Mouse (Mus musculus) midbrain, embryonic 15.5 days (tissue): ENCODE data around the gene Igfals. TPM values are rescaled to one million over a fixed set of nuclear protein-coding genes. Genes with fewer than 3 reads are reported as not detected.
A peak's percentile ranks its signal among the peaks of the same experiment; 100 is the strongest.

ENCODE experiments used
- ATAC-seq: fragments of 200-750 bp; cut with Nextera tagmentation; replicated peaks from 2 replicates; pipeline ENCODE4 v1.8.0; 2017; ENCODE audit warnings: moderate TSS enrichment
- H3K27ac ChIP-seq: fragments of 300-500 bp; sonication (generic); 2 replicates; pipeline ENCODE4 v1.5.1; 2015; ENCODE audit warnings: mild to moderate bottlenecking, inconsistent platforms
- H3K27me3 ChIP-seq: fragments of 300-500 bp; sonication (generic); replicated peaks from 2 replicates; pipeline ENCODE4 v1.6.1; 2015; ENCODE audit warnings: inconsistent platforms
- H3K36me3 ChIP-seq: fragments of 300-500 bp; sonication (generic); replicated peaks from 2 replicates; pipeline ENCODE4 v1.6.1; 2015; ENCODE audit warnings: inconsistent platforms
- H3K4me1 ChIP-seq: fragments of 300-500 bp; sonication (generic); 2 replicates; pipeline ENCODE4 v1.6.1; 2015; ENCODE audit warnings: inconsistent platforms
- H3K4me2 ChIP-seq: fragments of 300-500 bp; sonication (generic); 2 replicates; pipeline ENCODE4 v1.6.1; 2015; ENCODE audit warnings: inconsistent platforms, mild to moderate bottlenecking, moderate library complexity
- H3K4me3 ChIP-seq: fragments of 300-500 bp; sonication (generic); 2 replicates; pipeline ENCODE4 v1.5.1; 2015; ENCODE audit warnings: mild to moderate bottlenecking, inconsistent platforms
- H3K9ac ChIP-seq: fragments of 300-500 bp; sonication (generic); 2 replicates; pipeline ENCODE4 v1.6.1; 2015; ENCODE audit warnings: mild to moderate bottlenecking, inconsistent platforms
- H3K9me3 ChIP-seq: fragments of 300-500 bp; sonication (generic); 2 replicates; pipeline ENCODE4 v1.6.1; 2016; ENCODE audit warnings: inconsistent platforms
- WGBS: fragments of 180-500 bp; shearing (Covaris S2); methylation state at CpG from one replicate; pipeline ENCODE4 v1.1.7; 2015; ENCODE audit warnings: mixed read lengths; 5-methylcytosine and 5-hydroxymethylcytosine counted together
- polyA plus RNA-seq: library from polyadenylated mRNA; unstranded; fragments of >200 nt; fragmentation: Nextera tagmentation; extraction: Ambion mirVana; gene quantifications from 2 replicates; pipeline ENCODE4 v1.2.1, GENCODE M21; 2015

The Igfals gene
- 0.10 TPM in 1 of 2 replicates, not detected in the other for polyA plus RNA-seq

DNA sequence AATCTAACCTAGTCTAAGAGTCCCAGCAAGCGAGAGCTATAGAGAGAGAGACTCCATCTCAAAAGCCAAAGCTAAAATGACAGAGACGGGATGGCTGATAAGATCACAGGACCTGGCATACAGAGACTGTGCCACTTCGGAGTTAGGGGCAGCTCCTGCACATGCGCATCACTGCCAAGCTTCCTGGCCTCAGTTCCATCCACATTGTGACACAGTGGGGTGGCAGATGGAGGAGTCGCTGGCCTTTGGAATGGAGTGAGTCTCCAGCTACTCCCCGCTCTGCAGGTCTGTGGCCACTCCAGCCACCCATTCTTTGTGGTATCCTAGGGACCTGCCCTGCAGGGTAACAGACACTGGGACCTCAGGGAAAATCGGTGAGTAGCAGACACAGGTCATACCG lies at the start of gene Igfals:
Igfals (plus strand) TSS at position 222 of the 400 bp plus-strand sequence.
- Histone ChIP-seq H3K9ac (no peak within 1 kb of the TSS), H3K4me2 (no peak within 1 kb of the TSS), H3K9me3 (no peaks in the 10 kb centered on the region), H3K27ac (no peak within 1 kb of the TSS), H3K27me3 (no peaks in the 10 kb centered on the region), H3K4me3 (no peak within 1 kb of the TSS), H3K36me3 (0 out of 2 replicates have a peak, but pooled peaks cover 14% of the 10 kb centered on the region), H3K4me1 (no peaks in the 10 kb centered on the region)
- ATAC-seq, result no peak
- WGBS, result 90% methylated on average over 8 of the region's 8 CpGs

DNA sequence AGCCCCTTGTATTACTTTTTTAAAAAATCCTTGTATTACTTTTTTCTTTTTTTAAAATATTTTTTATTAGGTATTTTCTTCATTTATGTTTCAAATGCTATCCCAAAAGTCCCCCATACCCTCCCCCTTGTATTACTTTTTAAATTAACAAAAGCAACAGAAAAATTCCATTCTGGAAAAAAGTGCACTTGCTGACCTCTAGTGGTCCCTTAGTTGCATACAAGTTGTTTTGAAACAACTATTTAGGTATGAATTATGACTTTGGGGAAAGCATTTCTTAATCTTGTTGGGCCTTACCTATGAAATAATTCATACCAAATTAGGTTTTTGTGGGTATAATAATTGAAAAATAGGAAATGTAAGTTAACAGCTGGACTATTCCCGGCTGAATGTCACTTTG lies 48.3 kb upstream of the Igfals start:
- H3K9ac ChIP-seq, result no peak overlapping the region
- no peaks in the 10 kb centered on the region for H3K4me1 ChIP-seq
- H3K27ac ChIP-seq, result no peak overlapping the region
- H3K9me3 ChIP-seq, result no peaks in the 10 kb centered on the region
- no peak for ATAC-seq
- WGBS, result 37% methylated on average over 1 of the region's 1 CpGs
- no peaks in the 10 kb centered on the region for H3K36me3 ChIP-seq
- H3K27me3 ChIP-seq, result no peaks in the 10 kb centered on the region
- no peak overlapping the region for H3K4me2 ChIP-seq
- no peak overlapping the region for H3K4me3 ChIP-seq

DNA sequence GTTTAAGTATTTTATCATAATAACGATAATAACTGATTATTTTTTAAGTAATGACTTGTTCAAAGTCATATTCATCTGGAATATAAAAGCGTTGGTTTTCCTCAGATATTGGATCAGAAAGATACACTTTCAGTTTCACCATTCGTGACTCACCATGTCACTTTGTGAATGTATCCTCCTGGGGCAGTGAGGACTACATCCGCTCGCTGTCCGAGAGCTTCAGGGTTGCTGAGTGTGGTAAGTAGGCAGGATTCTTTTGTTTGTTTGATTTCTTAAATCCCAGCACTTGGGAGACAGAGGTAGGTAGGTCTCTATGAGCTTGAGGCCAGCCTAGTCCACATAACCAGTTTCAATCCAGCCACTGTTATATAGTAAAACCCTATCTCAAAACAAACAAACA lies 47.6 kb upstream of the Igfals start:
- H3K27me3 ChIP-seq, result no peaks in the 10 kb centered on the region
- H3K36me3 ChIP-seq, result no peaks in the 10 kb centered on the region
- no peak overlapping the region for H3K4me3 ChIP-seq
- no peaks in the 10 kb centered on the region for H3K9me3 ChIP-seq
- ATAC-seq, result no peak
- no peak overlapping the region for H3K27ac ChIP-seq
- H3K4me2 ChIP-seq, result no peak overlapping the region
- H3K9ac ChIP-seq, result no peak overlapping the region
- H3K4me1 ChIP-seq, result no peaks in the 10 kb centered on the region
- WGBS, result 51% methylated on average over 6 of the region's 6 CpGs

DNA sequence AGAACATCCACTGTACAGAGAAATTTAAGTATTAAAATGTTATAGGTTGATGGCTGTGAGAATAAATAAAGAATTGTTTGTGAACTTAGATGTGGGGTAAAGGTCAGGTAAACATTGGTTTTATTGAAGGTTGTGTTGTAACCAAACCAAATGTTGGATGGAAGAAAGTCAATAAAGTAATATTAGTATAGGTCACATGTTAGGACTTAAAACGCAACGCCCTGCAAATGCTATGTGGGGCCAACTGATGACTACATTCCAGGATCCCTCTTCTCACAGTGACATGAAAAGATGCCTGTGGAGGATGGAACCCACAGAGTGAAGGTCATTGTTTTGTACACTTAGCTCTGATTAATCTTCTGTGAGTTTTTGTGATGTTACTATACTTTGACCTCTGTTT lies 46.3 kb upstream of the Igfals start:
- Histone ChIP-seq H3K4me1 (no peaks in the 10 kb centered on the region), H3K27me3 (no peaks in the 10 kb centered on the region), H3K4me3 (no peak overlapping the region), H3K9me3 (no peaks in the 10 kb centered on the region), H3K4me2 (no peak overlapping the region), H3K9ac (no peak overlapping the region), H3K36me3 (no peaks in the 10 kb centered on the region), H3K27ac (no peak overlapping the region)
- 59% methylated on average over 2 of the region's 2 CpGs for WGBS
- ATAC-seq, result no peak

DNA sequence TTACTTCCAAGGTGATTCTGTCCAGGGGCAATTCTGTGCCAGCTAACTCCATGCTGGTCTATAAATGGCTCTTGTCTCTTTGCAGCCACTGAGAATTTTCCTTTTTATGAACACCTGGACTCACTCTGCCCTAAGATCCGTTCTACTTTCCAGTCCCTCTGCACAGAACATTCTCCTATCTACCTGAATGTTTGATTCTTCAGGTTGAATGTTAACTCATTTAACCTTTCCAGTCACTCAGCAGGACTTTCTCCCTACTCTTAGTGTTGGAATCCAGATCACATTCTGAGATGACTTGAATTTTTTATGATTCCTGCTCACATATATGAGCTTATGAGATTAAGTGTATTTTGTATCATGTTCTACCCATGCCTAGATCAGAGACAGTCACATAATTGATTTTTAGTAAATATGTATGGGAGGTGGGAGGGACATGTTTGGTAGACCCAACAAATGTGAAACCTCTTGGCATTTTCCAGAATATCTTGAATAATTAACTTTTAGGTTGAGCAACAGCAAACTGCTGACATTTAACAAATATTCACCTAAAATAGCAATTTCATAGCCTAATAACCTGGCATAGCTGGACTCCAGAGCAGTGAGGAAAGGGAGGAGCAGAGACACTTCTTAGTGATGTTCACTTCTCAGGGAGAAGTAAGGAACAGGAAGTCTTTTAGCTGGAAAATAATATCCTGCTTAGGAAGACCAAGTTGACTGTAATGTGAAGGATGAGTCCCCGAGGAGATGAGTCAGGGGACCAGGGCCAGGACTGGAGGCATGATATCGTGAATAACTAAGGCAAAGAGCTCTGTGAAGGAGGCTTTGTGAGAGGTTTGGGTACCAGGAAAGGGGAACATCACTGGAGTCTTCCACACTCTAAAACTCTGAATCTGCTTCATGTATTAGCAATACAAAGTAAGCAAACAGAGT lies 44.2 kb upstream of the Igfals start:
- no peaks in the 10 kb centered on the region for H3K9me3 ChIP-seq
- H3K4me1 ChIP-seq, result no peaks in the 10 kb centered on the region
- no peak for ATAC-seq
- H3K4me2 ChIP-seq, result no peak overlapping the region
- H3K9ac ChIP-seq, result no peak overlapping the region
- H3K4me3 ChIP-seq, result no peak overlapping the region
- WGBS, result 58% methylated on average over 3 of the region's 3 CpGs
- H3K27me3 ChIP-seq, result no peaks in the 10 kb centered on the region; the same call in 1 of the 2 replicates
- H3K27ac ChIP-seq, result no peak overlapping the region
- no peaks in the 10 kb centered on the region for H3K36me3 ChIP-seq

DNA sequence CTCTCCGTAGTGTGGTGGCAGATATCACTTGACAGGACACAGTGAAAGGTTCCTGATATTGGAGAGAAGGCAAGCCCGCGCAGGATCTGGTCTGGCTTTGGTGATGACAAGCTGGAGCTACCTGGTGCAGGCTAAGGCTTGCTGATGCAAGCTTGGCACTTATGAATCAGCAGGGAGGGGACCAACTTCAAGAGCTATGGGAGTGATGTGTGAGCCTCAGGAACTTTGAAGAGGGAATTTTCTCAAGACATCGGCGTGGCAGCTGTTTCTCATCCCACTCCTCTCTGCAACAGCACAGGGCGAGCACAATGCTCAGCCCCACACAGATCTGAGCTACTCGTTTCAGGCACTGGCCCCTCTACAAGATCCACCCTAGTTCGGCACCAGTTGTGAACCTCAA lies 26.0 kb upstream of the Igfals start, which contains the start of gene Hagh:
Hagh (plus strand) TSS at position 302 of the 400 bp plus-strand sequence.
- Histone ChIP-seq H3K4me3 (no peak within 1 kb of the TSS), H3K27ac (no peak within 1 kb of the TSS), H3K9me3 (no peaks in the 10 kb centered on the region), H3K4me2 (no peak within 1 kb of the TSS), H3K27me3 (peaks cover 21% of the 10 kb centered on the region), H3K9ac (no peak within 1 kb of the TSS), H3K4me1 (no peaks in the 10 kb centered on the region), H3K36me3 (no peaks in the 10 kb centered on the region)
- no peak for ATAC-seq
- 77% methylated on average over 8 of the region's 8 CpGs for WGBS

DNA sequence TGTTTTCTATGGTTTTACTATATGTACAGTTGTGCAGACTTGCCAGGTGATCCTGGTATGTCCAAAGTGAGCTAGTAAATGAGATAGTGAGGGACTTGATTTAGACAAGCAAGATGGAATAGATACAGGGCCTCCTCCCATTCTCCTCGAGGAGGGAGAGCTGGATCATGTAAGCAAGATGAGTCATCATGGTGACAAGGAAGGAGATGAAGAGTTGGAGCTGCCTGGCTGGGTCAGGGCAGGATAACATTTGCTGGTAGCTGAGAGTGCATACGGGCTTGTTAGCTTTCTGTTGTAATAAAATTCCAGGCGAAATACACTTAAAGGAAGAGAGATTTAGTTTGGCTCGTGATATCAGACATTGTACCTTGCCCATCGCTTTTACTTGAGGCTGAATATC lies 25.5 kb upstream of the Igfals start:
- H3K9me3 ChIP-seq, result no peaks in the 10 kb centered on the region
- H3K4me3 ChIP-seq, result no peak overlapping the region
- H3K27ac ChIP-seq, result no peak overlapping the region
- 67% methylated on average over 5 of the region's 5 CpGs for WGBS
- no peaks in the 10 kb centered on the region for H3K36me3 ChIP-seq
- no peak overlapping the region for H3K4me2 ChIP-seq
- H3K9ac ChIP-seq, result no peak overlapping the region
- H3K4me1 ChIP-seq, result no peaks in the 10 kb centered on the region
- ATAC-seq, result no peak
- peaks cover 21% of the 10 kb centered on the region for H3K27me3 ChIP-seq

DNA sequence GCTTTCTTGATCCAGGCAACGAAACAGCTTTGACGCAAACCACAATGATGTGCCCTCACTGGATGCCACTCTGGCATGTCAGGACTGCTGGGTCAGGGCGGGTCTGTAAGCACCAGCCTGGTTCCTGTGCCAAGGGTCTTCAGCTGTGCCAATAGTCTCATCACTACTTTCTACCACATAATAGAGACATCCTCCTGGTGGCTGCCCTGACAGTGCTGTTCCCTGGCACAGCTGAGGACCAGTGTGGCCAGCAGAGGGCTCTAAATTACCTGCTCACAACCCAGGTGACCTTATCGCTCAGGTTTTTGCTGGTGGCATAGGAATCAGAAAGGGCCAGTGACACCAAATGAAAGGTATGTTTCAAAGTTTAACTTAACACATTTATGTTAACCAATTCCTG lies 24.7 kb upstream of the Igfals start:
- Histone ChIP-seq H3K9ac (no peak overlapping the region), H3K27me3 (peaks cover 21% of the 10 kb centered on the region)
- ATAC-seq, result no peak

DNA sequence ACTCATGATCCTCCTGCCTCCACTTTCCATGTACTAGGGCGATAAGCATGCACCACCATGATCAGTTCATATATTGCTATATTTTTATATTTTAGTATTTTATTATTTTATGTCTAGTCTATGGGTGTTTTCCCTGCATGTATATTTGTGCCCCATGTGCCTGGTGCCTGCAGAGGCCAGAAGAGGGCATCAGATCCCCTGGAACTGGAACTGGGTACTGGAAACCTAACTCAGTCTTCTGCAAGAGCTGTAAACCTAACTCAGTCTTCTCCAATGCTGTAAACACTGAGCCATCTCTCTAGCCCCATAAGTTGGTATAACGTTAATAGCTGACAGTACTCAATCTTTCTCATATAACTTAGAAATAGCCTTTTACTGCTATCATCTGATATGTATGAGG lies 23.2 kb upstream of the Igfals start:
- Histone ChIP-seq H3K36me3 (no peaks in the 10 kb centered on the region), H3K9me3 (no peaks in the 10 kb centered on the region), H3K9ac (no peak overlapping the region), H3K27ac (no peak overlapping the region), H3K4me1 (no peaks in the 10 kb centered on the region), H3K4me2 (no peak overlapping the region), H3K4me3 (no peak overlapping the region), H3K27me3 (peaks cover 15% of the 10 kb centered on the region)
- ATAC-seq, result no peak
- 63% methylated on average over 2 of the region's 2 CpGs for WGBS

More for the DNA sequence above, 24.7 kb upstream of the Igfals start:
- Histone ChIP-seq H3K9me3 (no peaks in the 10 kb centered on the region), H3K4me1 (no peaks in the 10 kb centered on the region), H3K4me3 (no peak overlapping the region), H3K36me3 (no peaks in the 10 kb centered on the region), H3K4me2 (no peak overlapping the region), H3K27ac (no peak overlapping the region)
- 46% methylated on average over 4 of the region's 4 CpGs for WGBS

DNA sequence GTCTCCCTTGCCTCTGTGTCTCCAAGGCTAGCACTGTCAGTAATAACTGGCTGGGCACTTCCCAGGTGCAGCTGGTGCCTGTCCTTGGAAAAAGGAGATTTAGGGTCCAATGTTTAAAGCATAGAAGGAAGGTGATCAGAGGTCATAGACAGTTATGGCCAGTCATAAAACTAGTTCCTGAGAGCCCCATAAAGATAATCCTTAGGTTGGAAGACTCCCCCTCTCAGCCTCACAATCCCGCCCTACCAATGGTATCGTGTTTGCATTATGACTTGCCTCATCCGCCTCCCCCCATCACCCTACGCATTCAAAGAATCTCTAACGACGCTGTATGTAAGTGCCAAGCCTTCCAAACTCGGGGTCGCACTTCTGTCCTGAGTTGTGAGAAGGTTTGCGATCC lies 21.3 kb upstream of the Igfals start:
- peaks cover 13% of the 10 kb centered on the region for H3K4me1 ChIP-seq
- WGBS, result 58% methylated on average over 9 of the region's 9 CpGs
- no peak for ATAC-seq
- H3K36me3 ChIP-seq, result no peaks in the 10 kb centered on the region
- no peak overlapping the region for H3K9ac ChIP-seq
- no peaks in the 10 kb centered on the region for H3K9me3 ChIP-seq
- H3K4me3 ChIP-seq, result no peak overlapping the region
- no peak overlapping the region for H3K4me2 ChIP-seq
- H3K27ac ChIP-seq, result no peak overlapping the region
- H3K27me3 ChIP-seq, result peaks cover 12% of the 10 kb centered on the region

DNA sequence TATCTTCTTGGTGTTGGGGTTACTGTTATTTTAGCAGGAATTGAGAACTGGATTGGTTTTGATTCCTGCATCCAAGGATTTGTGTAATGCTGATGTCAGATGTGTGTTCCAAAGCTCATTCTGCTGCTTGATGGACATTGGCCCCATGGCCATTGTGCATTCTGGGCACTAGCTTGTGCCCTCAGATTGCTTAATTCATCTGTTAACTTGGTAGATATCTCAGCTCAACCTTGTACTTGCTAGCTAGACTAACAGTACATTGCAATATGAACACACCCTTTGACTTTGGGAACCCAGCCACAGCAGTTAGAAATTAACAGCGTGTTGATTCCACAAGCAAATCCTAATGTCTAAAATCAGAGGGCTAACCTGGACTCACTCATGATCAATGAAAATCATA lies 18.4 kb upstream of the Igfals start:
- 96% methylated on average over 1 of the region's 1 CpGs for WGBS
- H3K4me2 ChIP-seq, result no peak overlapping the region
- no peak overlapping the region for H3K27ac ChIP-seq
- ATAC-seq, result no peak
- H3K9ac ChIP-seq, result no peak overlapping the region
- H3K9me3 ChIP-seq, result no peaks in the 10 kb centered on the region
- H3K27me3 ChIP-seq, result no peaks in the 10 kb centered on the region
- no peak overlapping the region for H3K4me3 ChIP-seq
- no peaks in the 10 kb centered on the region for H3K36me3 ChIP-seq
- peaks cover 26% of the 10 kb centered on the region for H3K4me1 ChIP-seq

DNA sequence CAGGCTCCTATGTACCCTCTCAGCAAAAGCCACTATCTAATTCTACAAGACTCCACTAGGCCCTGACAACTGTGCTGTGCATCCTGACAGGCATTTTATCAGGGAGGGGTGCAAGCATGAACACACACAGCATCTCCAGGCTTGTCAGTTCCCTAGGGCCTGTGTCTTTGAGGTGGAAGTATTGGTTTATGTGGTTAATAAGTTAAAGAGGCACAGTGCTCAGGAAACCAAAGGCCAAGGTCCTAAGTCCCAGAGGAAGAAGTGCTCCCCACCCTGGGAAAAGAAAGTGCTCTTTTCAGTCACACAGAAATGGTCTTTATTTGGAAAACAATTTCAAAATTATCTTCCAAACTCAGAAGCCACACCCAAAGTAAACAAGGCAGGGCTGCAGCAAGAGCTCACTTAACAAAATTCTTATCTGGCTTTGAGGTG lies 17.2 kb upstream of the Igfals start:
- no peak overlapping the region for H3K27ac ChIP-seq
- no peak for ATAC-seq
- H3K4me1 ChIP-seq, result peaks cover 26% of the 10 kb centered on the region
- H3K9ac ChIP-seq, result no peak overlapping the region
- H3K9me3 ChIP-seq, result no peaks in the 10 kb centered on the region
- H3K36me3 ChIP-seq, result 0 out of 2 replicates have a peak, but pooled peaks cover 3% of the 10 kb centered on the region
- no peak overlapping the region for H3K4me3 ChIP-seq
- no peaks in the 10 kb centered on the region for H3K27me3 ChIP-seq
- H3K4me2 ChIP-seq, result peak overlapping the region; percentile 95

DNA sequence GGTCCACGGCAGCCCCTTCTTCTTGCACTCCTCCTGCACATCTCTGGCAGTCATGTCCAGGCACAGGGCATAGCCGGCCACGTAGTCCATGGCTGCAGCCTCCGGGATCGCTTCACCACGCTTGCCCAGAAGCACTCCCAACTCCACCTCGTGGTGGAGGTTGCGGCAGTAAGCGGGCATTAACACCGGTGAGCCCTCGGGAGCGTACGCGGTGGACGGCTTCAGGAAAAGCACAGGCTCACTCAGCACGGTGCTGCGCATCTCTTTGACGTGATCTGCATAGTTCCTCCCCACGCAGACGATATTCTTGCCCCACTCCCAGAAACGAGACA lies 16.1 kb upstream of the Igfals start:
- peak overlapping the region; percentile 97 for H3K27ac ChIP-seq
- no peaks in the 10 kb centered on the region for H3K9me3 ChIP-seq
- peak overlapping the region; percentile 98 for H3K4me3 ChIP-seq
- WGBS, result 0% methylated on average over 21 of the region's 21 CpGs
- H3K27me3 ChIP-seq, result no peaks in the 10 kb centered on the region
- peak overlapping the region; percentile 68 for H3K9ac ChIP-seq
- ATAC-seq, result peak; percentile 78; the same call in 1 of the 2 replicates
- peaks cover 3% of the 10 kb centered on the region; the same call in 1 of the 2 replicates for H3K36me3 ChIP-seq
- peaks cover 26% of the 10 kb centered on the region for H3K4me1 ChIP-seq
- peak overlapping the region; percentile 95 for H3K4me2 ChIP-seq
